Mouse (Mus musculus): Measurements from ENCODE around the gene Pgam2.

The Pgam2 gene

DNA sequence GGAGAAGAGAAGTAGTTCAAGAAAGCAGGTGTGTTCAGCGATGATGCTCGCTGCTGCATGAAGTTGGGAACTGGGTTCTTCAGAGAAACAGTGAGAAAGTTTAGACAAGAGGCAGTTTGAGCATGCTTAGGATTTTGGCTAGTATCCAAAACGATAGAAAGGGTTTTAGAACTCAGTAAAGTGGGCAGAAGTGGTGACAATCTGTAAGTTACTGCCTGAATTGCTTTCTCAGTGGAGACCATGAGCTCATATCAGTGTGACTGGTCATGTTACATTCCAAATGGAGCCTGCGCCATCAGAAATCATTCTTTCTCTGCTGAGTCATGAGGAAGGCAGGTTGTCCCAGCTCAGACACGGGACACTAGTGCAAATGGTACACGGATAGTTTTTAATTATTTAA is 37.5 kb downstream of the Pgam2 start:
- DNase-seq (ENCODE audit: low read depth, low spot score), result no peak

DNA sequence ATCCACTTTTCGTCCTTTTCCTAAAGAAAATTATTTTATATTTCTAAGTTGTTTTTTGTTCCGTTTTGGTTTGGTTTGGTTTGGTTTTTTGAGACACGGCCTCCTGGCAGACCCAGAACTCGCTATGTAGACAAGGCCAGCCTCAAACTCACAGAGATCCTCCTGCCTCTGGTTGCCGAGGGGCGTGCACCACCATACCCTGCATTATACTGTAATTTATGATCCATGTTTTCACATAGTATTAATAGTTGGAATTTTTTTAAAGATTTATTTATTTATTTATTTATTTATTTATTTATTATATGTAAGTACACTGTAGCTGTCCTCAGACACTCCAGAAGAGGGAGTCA is 40.9 kb downstream of the Pgam2 start:
- no peak for DNase-seq (ENCODE audit: low read depth, low spot score)

DNA sequence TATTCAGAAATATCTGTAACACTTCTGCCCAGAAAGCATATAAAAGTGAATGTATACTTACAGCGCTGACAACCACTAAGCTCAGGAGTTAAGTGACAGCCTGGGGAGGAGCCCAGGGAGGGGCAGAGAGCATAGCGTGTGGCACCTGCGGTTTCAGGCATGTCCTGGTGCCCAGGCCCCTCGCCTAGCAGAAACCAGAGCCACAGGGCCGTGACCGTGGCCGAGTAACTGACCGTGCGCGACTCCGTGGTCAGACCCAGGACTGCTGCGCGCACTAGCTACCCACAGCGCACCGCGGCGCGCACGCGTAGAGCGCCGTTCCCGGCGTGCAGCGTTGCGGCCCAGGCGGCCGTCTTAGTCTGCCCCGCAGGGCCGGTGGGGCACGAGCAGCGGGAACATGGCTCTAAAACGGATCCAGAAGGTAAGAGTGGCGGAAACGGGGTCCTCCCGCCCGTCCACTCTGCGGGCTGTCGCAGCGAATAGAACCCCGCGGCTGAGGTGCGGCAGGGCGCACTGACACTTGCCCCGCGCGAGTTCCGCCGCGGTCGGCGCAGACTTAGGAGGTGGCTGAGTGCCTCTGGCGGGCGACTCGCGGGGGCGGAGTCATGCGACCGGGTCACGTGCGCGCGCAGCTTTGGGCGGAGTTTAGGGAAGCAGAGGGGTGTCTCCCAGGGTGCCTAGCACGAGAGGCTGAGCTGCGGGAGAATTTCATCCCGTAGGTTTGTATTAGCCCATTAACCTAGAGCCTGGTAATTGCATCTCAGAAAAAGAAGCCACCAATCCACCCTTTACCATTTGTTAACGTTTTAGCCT is 41.5 kb downstream of the Pgam2 start, which contains the start of gene Urgcp:
TSS of gene Urgcp (minus strand) at position 557 of the 813 bp plus-strand sequence.
- DNase-seq (ENCODE audit: low read depth, low spot score), result peak; percentile 97

DNA sequence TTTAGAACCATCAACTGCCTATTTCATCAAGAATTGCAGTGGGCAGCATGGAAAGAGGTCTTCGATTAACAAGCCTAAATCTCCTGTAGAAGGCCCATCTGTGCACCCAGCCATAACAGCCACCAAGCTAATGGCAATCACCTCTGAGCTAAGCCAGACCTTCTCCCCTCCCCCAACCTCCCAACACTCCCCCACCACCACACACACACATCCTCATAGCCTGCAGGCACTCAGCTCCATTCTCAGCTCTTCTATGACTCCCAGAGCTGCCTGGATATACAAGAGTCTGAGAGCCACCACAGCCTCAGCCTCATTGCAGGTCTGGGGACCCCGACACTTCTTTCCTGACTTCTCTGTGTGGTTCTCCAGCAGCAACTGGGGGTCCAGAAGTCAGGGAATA is 49.8 kb downstream of the Pgam2 start:
- DNase-seq (ENCODE audit: low read depth, low spot score), result no peak

Measured in CD4-positive helper T cell, adult 2 months (primary cell).